Mouse (Mus musculus) embryo, embryonic 9.5 days (tissue): ENCODE measurements at regions not wholly inside any gene's neighbourhood (a gene's known extent, or its start where the extent isn't known, plus 50 kb on each side); places are given as distances from the start of the nearest gene placed in this dataset.
"Not testable (repeated sequence)": the region's sequence is repeated elsewhere in the genome, so short reads cannot be mapped to it uniquely, and the experiment has no call there.

ENCODE experiments used
- DNase-seq: peaks from one replicate; pipeline ENCODE4 v3.0.0-alpha.2; 2017; ENCODE audit errors: extremely low spot score

GRCm38 (mm10) chrX:103250961-103251360 is 64.5 kb upstream of the Nap1l2 start:
- no peak for DNase-seq

GRCm38 (mm10) chrX:103251478-103251877 is 65.0 kb upstream of the Nap1l2 start:
- not testable (repeated sequence) for DNase-seq

GRCm38 (mm10) chrX:103252056-103252850 is 65.8 kb upstream of the Nap1l2 start:
- DNase-seq, result not testable (repeated sequence)

- DNase-seq, result no peak
Observed at GRCm38 (mm10) chrX:103252881-103253280, 66.4 kb upstream of the Nap1l2 start.

- no peak for DNase-seq
Observed at GRCm38 (mm10) chrX:103254867-103255266, 66.3 kb upstream of the Cdx4 start.

GRCm38 (mm10) chrX:103259882-103260281 is 61.3 kb upstream of the Cdx4 start:
- peak; percentile 38 for DNase-seq
